Mouse (Mus musculus): ENCODE measurements around the gene Zbtb17. TPM values are rescaled to one million over a fixed set of nuclear protein-coding genes. Genes with fewer than 3 reads are reported as not detected.
A peak's percentile ranks its signal among the peaks of the same experiment; 100 is the strongest.

Gene Zbtb17
- polyA plus RNA-seq, 1 experiment from 2014 or later, result 31.8 TPM

- Histone ChIP-seq H3K9ac (ENCODE audit: low read length) (no peak overlapping the region), H3K27me3 (ENCODE audit: control insufficient read depth, insufficient read depth, low read length) (no peaks in the 10 kb centered on the region), H3K27ac (ENCODE audit: low read length) (no peak overlapping the region), H3K9me3 (replicated peaks; ENCODE audit: control insufficient read depth, low read length) (no peaks in the 10 kb centered on the region), H3K4me1 (ENCODE audit: control insufficient read depth, insufficient read depth, low read length) (peaks cover 41% of the 10 kb centered on the region), H3K4me2 (ENCODE audit: low read depth, low read length) (no peak overlapping the region), H3K36me3 (ENCODE audit: control insufficient read depth, insufficient read depth, low read length) (no peaks in the 10 kb centered on the region), H3K4me3 (replicated peaks; ENCODE audit: low read length) (no peak overlapping the region)
- no peak for ATAC-seq (ENCODE audit: insufficient read depth, low FRiP score)
- 88% methylated on average over 13 of the region's 13 CpGs for WGBS
Measured at GRCm38 (mm10) chr4:141423691-141424431, 20.6 kb upstream of the Zbtb17 start.

- Histone ChIP-seq H3K4me3 (replicated peaks; ENCODE audit: low read length) (peak overlapping the region; percentile 47), H3K27ac (ENCODE audit: low read length) (peak overlapping the region; percentile 36), H3K9ac (ENCODE audit: low read length) (peak overlapping the region; percentile 71), H3K36me3 (ENCODE audit: control insufficient read depth, insufficient read depth, low read length) (no peaks in the 10 kb centered on the region), H3K9me3 (replicated peaks; ENCODE audit: control insufficient read depth, low read length) (no peaks in the 10 kb centered on the region), H3K27me3 (ENCODE audit: control insufficient read depth, insufficient read depth, low read length) (no peaks in the 10 kb centered on the region), H3K4me2 (ENCODE audit: low read depth, low read length) (peak overlapping the region; percentile 74), H3K4me1 (ENCODE audit: control insufficient read depth, insufficient read depth, low read length) (peaks cover 29% of the 10 kb centered on the region)
- ATAC-seq (ENCODE audit: insufficient read depth, low FRiP score), result peak; percentile 78
- WGBS, result 4% methylated on average over 36 of the region's 36 CpGs
Measured at GRCm38 (mm10) chr4:141425484-141426479, 18.7 kb upstream of the Zbtb17 start.

GRCm38 (mm10) chr4:141426796-141427745 is 17.4 kb upstream of the Zbtb17 start:
- Histone ChIP-seq H3K4me3 (replicated peaks; ENCODE audit: low read length) (no peak overlapping the region), H3K4me1 (ENCODE audit: control insufficient read depth, insufficient read depth, low read length) (peaks cover 18% of the 10 kb centered on the region), H3K27ac (ENCODE audit: low read length) (peak overlapping the region; percentile 36; the same call in 1 of the 2 replicates), H3K9me3 (replicated peaks; ENCODE audit: control insufficient read depth, low read length) (no peaks in the 10 kb centered on the region), H3K27me3 (ENCODE audit: control insufficient read depth, insufficient read depth, low read length) (no peaks in the 10 kb centered on the region), H3K36me3 (ENCODE audit: control insufficient read depth, insufficient read depth, low read length) (no peaks in the 10 kb centered on the region), H3K4me2 (ENCODE audit: low read depth, low read length) (no peak overlapping the region), H3K9ac (ENCODE audit: low read length) (no peak overlapping the region)
- no peak for ATAC-seq (ENCODE audit: insufficient read depth, low FRiP score)
- 48% methylated on average over 10 of the region's 10 CpGs for WGBS

GRCm38 (mm10) chr4:141427921-141428320 is 16.5 kb upstream of the Zbtb17 start:
- no peaks in the 10 kb centered on the region for H3K36me3 ChIP-seq (ENCODE audit: control insufficient read depth, insufficient read depth, low read length)
- H3K27me3 ChIP-seq (ENCODE audit: control insufficient read depth, insufficient read depth, low read length), result no peaks in the 10 kb centered on the region
- no peak overlapping the region for H3K4me2 ChIP-seq (ENCODE audit: low read depth, low read length)
- H3K27ac ChIP-seq (ENCODE audit: low read length), result no peak overlapping the region
- WGBS, result 86% methylated on average over 13 of the region's 13 CpGs
- H3K9ac ChIP-seq (ENCODE audit: low read length), result no peak overlapping the region
- no peaks in the 10 kb centered on the region for H3K9me3 ChIP-seq (replicated peaks; ENCODE audit: control insufficient read depth, low read length)
- ATAC-seq (ENCODE audit: insufficient read depth, low FRiP score), result no peak
- H3K4me3 ChIP-seq (replicated peaks; ENCODE audit: low read length), result no peak overlapping the region
- H3K4me1 ChIP-seq (ENCODE audit: control insufficient read depth, insufficient read depth, low read length), result peaks cover 18% of the 10 kb centered on the region

- Histone ChIP-seq H3K4me2 (ENCODE audit: low read depth, low read length) (no peak overlapping the region), H3K36me3 (ENCODE audit: control insufficient read depth, insufficient read depth, low read length) (no peaks in the 10 kb centered on the region), H3K9ac (ENCODE audit: low read length) (no peak overlapping the region), H3K27me3 (ENCODE audit: control insufficient read depth, insufficient read depth, low read length) (no peaks in the 10 kb centered on the region), H3K27ac (ENCODE audit: low read length) (no peak overlapping the region), H3K9me3 (replicated peaks; ENCODE audit: control insufficient read depth, low read length) (no peaks in the 10 kb centered on the region), H3K4me1 (ENCODE audit: control insufficient read depth, insufficient read depth, low read length) (peaks cover 18% of the 10 kb centered on the region), H3K4me3 (replicated peaks; ENCODE audit: low read length) (no peak overlapping the region)
- 77% methylated on average over 6 of the region's 6 CpGs for WGBS
- ATAC-seq (ENCODE audit: insufficient read depth, low FRiP score), result no peak
Measured at GRCm38 (mm10) chr4:141429381-141429780, 15.1 kb upstream of the Zbtb17 start.

GRCm38 (mm10) chr4:141429847-141430246 is 14.6 kb upstream of the Zbtb17 start:
- no peak overlapping the region for H3K4me2 ChIP-seq (ENCODE audit: low read depth, low read length)
- H3K4me1 ChIP-seq (ENCODE audit: control insufficient read depth, insufficient read depth, low read length), result peaks cover 18% of the 10 kb centered on the region
- no peak for ATAC-seq (ENCODE audit: insufficient read depth, low FRiP score)
- H3K27me3 ChIP-seq (ENCODE audit: control insufficient read depth, insufficient read depth, low read length), result no peaks in the 10 kb centered on the region
- WGBS, result 51% methylated on average over 9 of the region's 9 CpGs
- H3K27ac ChIP-seq (ENCODE audit: low read length), result no peak overlapping the region
- no peaks in the 10 kb centered on the region for H3K9me3 ChIP-seq (replicated peaks; ENCODE audit: control insufficient read depth, low read length)
- H3K36me3 ChIP-seq (ENCODE audit: control insufficient read depth, insufficient read depth, low read length), result no peaks in the 10 kb centered on the region
- no peak overlapping the region for H3K4me3 ChIP-seq (replicated peaks; ENCODE audit: low read length)
- no peak overlapping the region for H3K9ac ChIP-seq (ENCODE audit: low read length)

- Histone ChIP-seq H3K4me1 (ENCODE audit: control insufficient read depth, insufficient read depth, low read length) (peaks cover 15% of the 10 kb centered on the region), H3K27me3 (ENCODE audit: control insufficient read depth, insufficient read depth, low read length) (no peaks in the 10 kb centered on the region), H3K4me2 (ENCODE audit: low read depth, low read length) (no peak overlapping the region), H3K9ac (ENCODE audit: low read length) (no peak overlapping the region), H3K36me3 (ENCODE audit: control insufficient read depth, insufficient read depth, low read length) (no peaks in the 10 kb centered on the region), H3K9me3 (replicated peaks; ENCODE audit: control insufficient read depth, low read length) (no peaks in the 10 kb centered on the region), H3K4me3 (replicated peaks; ENCODE audit: low read length) (no peak overlapping the region), H3K27ac (ENCODE audit: low read length) (no peak overlapping the region)
- ATAC-seq (ENCODE audit: insufficient read depth, low FRiP score), result no peak
- WGBS, result 41% methylated on average over 9 of the region's 9 CpGs
Measured at GRCm38 (mm10) chr4:141430997-141431396, 13.5 kb upstream of the Zbtb17 start.

GRCm38 (mm10) chr4:141432666-141433065 is 11.8 kb upstream of the Zbtb17 start:
- ATAC-seq (ENCODE audit: insufficient read depth, low FRiP score), result no peak
- Histone ChIP-seq H3K27ac (ENCODE audit: low read length) (no peak overlapping the region), H3K36me3 (ENCODE audit: control insufficient read depth, insufficient read depth, low read length) (no peaks in the 10 kb centered on the region), H3K4me2 (ENCODE audit: low read depth, low read length) (no peak overlapping the region), H3K9ac (ENCODE audit: low read length) (no peak overlapping the region), H3K4me1 (ENCODE audit: control insufficient read depth, insufficient read depth, low read length) (no peaks in the 10 kb centered on the region), H3K9me3 (replicated peaks; ENCODE audit: control insufficient read depth, low read length) (no peaks in the 10 kb centered on the region), H3K4me3 (replicated peaks; ENCODE audit: low read length) (no peak overlapping the region), H3K27me3 (ENCODE audit: control insufficient read depth, insufficient read depth, low read length) (no peaks in the 10 kb centered on the region)
- 57% methylated on average over 14 of the region's 14 CpGs for WGBS

Data from stomach, embryonic 16.5 days (tissue).